Mouse (Mus musculus): Measurements from ENCODE around the gene Pdgfc.

Pdgfc gene

DNA sequence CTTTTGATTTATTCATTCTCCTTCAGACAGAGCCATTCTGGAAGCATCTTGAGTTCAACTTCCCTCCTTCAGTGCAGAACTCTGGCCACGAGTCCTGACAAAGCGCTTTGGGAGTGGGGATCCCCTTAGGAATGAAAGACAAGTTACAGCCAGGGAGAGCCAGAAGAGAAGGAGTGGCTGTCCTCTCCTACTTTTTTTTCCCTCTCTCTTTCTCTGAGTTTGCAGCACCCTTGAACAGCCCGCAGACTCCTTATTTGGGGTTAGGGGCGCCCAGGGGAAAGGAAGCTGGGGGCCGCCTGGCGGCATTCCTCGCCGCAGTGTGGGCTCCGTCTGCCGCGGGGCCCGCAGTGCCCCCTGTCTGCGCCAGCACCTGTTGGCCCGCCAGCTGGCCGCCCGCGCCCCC lies at the start of gene Pdgfc:
Gene Pdgfc, plus strand, starts transcription at position 266 of the 403 bp plus-strand sequence.
- DNase-seq (ENCODE audit: low spot score) = no peak

GRCm38 (mm10) chr3:81009245-81009644 lies 27.0 kb upstream of the Pdgfc start:
- DNase-seq (ENCODE audit: low spot score) = no peak

GRCm38 (mm10) chr3:81009899-81010298 lies 26.3 kb upstream of the Pdgfc start:
- no peak for DNase-seq (ENCODE audit: low spot score)

DNA sequence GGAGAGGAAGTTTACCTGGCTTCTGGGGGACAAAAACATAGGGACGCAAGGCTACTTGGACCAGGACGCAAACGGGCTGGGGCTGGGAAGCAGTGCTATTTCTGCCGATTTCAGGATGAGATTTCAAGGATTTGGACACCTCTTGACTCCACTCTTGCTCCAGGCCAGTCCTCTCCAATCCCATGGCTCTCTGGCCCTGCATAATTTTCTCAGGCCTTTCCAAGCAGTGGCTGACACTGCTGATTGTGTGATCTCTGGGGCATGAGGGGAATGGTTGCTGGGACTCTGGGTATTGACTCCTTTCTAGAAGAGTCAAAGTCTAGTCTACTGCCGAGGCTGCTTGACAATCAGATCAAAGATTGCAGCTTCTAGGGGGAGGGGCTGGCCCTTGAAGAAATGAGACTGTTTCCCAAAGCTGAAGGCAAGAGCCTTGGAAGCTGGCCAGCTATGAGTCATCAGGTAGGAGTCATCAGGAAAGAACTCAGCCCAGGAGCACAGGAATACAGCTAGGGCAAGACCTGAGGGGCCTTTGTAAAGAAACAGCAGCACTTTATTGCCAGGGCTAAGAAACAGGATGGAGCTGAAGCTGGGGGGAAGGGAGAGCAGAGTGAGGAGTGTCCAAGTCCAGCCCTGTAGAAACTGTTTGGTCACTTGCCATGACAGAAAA lies 18.7 kb upstream of the Pdgfc start:
- DNase-seq (ENCODE audit: low spot score) = peak; percentile 67

GRCm38 (mm10) chr3:81020064-81020463 lies 16.2 kb upstream of the Pdgfc start:
- no peak for DNase-seq (ENCODE audit: low spot score)

- no peak for DNase-seq (ENCODE audit: low spot score)
Measured at GRCm38 (mm10) chr3:81021783-81022182, 14.4 kb upstream of the Pdgfc start.

- no peak for DNase-seq (ENCODE audit: low spot score)
Measured at GRCm38 (mm10) chr3:81022266-81022665, 13.9 kb upstream of the Pdgfc start.

GRCm38 (mm10) chr3:81022845-81023244 lies 13.4 kb upstream of the Pdgfc start:
- no peak for DNase-seq (ENCODE audit: low spot score)

GRCm38 (mm10) chr3:81023568-81023967 lies 12.6 kb upstream of the Pdgfc start:
- DNase-seq (ENCODE audit: low spot score) = no peak

- no peak for DNase-seq (ENCODE audit: low spot score)
Measured at GRCm38 (mm10) chr3:81025568-81026213, 10.5 kb upstream of the Pdgfc start.

DNA sequence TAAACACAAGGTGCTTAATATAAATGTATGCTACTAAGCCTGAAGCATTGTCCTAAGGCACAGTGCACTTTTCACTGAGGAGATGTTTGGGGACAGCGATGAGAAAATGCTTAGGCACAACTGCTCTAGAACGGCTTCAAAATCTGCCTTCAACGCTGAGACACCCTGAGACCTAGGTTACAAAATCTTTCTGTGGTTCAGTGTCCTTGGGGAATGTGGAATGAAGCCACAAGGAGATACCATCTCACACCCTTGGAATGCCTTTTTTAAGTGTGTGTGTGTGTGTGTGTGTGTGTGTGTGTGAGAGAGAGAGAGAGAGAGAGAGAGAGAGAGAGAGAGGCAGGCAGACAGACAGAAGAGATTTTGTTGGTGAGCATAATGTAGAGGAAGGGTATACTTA lies 7.9 kb upstream of the Pdgfc start:
- no peak for DNase-seq (ENCODE audit: low spot score)

- DNase-seq (ENCODE audit: low spot score) = no peak
Measured at GRCm38 (mm10) chr3:81029321-81029720, 6.9 kb upstream of the Pdgfc start.

GRCm38 (mm10) chr3:81029909-81030308 lies 6.3 kb upstream of the Pdgfc start:
- no peak for DNase-seq (ENCODE audit: low spot score)

DNA sequence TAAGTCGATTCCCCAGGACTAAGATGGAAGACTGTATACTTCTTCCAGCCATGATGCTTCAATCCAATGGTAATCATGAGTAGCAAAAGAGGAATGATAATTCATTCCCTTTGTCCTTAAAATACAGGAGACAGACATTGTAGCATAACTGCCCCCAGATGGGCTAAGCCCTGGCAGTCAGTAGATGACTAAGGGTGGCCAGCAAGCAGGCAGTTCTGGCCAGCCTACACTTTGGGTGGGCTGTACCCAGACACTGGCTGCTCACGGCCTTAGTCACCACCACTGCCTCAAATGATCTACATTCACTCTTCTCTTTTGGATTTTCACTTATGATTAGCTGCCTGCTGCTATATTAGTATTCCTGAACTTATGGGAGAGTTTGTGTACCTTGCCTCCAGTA lies 5.9 kb upstream of the Pdgfc start:
- DNase-seq (ENCODE audit: low spot score) = no peak

DNA sequence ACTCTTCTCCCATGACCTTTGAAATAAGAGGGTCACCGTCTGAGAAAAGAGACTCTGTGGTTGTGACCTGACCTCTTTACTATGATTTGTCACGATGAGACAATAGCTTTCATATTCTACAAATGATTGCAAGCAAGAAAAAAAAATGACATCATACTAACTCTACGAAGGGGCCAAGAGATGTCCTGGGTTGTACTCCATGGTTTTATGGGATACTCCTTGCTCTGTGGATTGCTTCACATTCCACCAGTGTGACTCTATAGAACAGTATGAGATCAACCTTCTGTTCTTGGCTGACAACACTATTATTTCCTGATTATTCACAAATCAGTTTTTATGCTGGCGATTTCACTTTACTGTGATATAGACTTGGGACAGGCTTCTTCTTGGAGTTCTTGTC lies 4.2 kb upstream of the Pdgfc start:
- DNase-seq (ENCODE audit: low spot score) = no peak

DNA sequence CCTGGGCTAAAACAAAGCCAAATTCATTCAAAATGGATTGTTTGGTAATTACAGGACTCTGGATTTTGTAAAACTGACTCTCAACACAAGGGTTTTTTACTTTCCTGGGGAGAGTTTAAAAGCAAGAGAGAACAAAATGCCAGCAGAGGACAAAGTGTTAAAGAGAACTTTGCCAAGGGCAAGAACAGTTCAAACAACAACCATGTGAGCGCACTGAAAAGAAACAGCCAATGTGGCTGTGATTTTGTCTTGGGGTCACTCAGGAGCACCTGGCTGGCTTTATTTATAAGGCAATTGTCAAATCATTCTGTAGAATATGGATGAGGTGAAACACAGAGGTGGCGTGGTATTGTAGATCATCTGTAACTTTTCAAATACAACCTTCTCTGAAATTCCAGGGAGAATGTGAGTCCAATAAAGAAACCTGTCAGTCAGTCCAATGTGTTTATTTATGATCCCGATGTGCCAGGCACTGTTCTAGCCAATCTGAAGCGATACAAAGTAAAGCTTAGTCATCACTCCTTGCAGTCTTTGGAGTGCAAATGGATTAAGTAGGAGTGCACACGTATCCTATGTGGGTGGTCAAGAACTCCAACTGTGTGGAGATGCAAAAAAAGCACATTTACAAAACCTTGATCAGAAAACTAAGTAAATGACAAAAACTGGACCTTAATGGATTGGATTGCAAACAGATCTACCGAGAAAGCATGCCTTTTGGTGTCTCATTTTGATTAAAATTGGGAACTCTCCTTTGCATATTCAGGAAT lies 1.7 kb upstream of the Pdgfc start:
- no peak for DNase-seq (ENCODE audit: low spot score)

- DNase-seq (ENCODE audit: low spot score) = peak; percentile 75
Measured at GRCm38 (mm10) chr3:81036554-81037311, 517 bp downstream of the Pdgfc start.

- DNase-seq (ENCODE audit: low spot score) = peak; percentile 67
Measured at GRCm38 (mm10) chr3:81037312-81037859, 1.2 kb downstream of the Pdgfc start.

DNA sequence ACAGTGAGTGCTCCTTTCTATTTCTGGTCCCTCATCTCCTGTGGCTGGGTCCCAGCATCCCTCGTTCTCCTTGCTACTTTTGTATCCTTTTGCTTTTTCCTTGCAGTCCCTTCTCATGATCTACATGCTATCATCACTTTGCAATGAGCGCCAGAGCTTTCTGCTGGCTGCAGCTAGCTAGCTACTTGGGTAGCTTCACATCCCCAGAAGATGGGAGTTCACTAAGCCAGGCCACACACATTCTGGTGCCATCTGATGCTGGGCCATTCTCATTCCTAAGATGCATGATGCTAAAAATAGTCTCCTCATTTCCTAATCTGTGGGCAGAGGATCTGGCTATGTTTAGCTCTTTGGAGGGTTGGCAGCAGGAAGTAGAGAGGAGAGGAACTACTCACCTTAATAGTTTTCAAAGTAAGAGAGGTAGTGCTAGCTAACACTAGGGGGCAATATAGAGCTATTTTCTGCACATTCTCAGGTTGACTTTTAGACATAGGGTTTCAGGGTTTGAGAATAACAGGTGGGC lies 3.0 kb downstream of the Pdgfc start:
- DNase-seq (ENCODE audit: low spot score) = no peak

GRCm38 (mm10) chr3:81044653-81045343 lies 8.6 kb downstream of the Pdgfc start:
- no peak for DNase-seq (ENCODE audit: low spot score)

DNA sequence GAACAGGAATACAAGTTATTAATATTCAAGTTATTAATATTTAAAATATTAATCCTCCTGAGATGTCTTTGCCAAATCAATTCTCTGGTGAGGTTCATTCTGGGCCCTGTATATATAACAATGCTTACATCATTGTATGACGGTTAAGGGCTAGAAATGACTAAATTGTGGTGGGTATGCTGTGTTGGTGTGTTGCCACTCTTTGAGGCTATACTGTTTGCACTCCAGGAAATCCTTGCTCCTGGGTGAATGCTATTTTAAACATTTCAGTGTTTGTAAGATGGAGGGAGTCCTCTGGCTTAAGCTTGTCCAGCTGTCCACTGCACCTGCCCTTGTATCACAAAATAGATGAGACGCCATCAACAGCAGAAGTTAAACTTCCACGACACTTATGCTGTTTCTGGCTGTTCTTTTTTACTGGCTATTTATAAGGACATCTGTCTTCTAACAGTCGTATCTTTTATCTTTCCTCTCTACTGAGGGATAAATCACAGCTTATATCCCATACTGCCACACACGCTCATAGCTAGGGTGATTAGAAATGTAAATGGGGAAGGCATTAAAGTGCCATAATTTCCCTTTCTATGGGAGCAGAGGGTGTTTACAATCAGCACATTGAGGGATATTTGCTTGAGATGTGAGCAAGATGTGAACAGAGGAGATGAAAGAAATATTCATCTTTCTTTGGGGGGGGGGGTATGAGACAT lies 9.3 kb downstream of the Pdgfc start:
- DNase-seq (ENCODE audit: low spot score) = no peak

All from testis, postnatal 10 days (tissue).